Mouse (Mus musculus) adrenal gland, postnatal 10 days (tissue): Measurements from ENCODE around the gene Poldip3. TPM values are rescaled to one million over a fixed set of nuclear protein-coding genes. Genes with fewer than 3 reads are reported as not detected.
A peak's percentile ranks its signal among the peaks of the same experiment; 100 is the strongest.

ENCODE experiments used
- DNase-seq: peaks from one replicate; pipeline ENCODE4 v3.0.0; 2021; ENCODE audit warnings: mixed read lengths
- long read RNA-seq, 2 experiments: library from polyadenylated mRNA; stranded (forward); transcript quantifications; one replicate each; pipeline ENCODE4 v2.0.0; 2021
- total RNA-seq, 2 experiments: library from RNA; stranded (reverse); gene quantifications; 2 replicates each; pipeline ENCODE4 v1.2.3; 2021

Poldip3 gene
- 10 to 100 TPM; 85.1 to 90.9 TPM for total RNA-seq
- long read RNA-seq, experiment 1, transcript Poldip3-201 (9 exons, 3,299 nt): major isoform, 75 of 122 reads
- long read RNA-seq, experiment 1, transcript Poldip3-202 (8 exons, 3,157 nt): minor isoform, 13 of 122 reads
- long read RNA-seq, experiment 1, partial matches to known transcripts: 32 of 122 reads
- long read RNA-seq, experiment 1, other reads (novel, unspliced or antisense): 0 of 122 reads
- long read RNA-seq, experiment 2, transcript Poldip3-201 (9 exons, 3,299 nt): major isoform, 47 of 62 reads
- long read RNA-seq, experiment 2, partial matches to known transcripts: 3 of 62 reads
- long read RNA-seq, experiment 2, other reads (novel, unspliced or antisense): 8 of 62 reads

DNA sequence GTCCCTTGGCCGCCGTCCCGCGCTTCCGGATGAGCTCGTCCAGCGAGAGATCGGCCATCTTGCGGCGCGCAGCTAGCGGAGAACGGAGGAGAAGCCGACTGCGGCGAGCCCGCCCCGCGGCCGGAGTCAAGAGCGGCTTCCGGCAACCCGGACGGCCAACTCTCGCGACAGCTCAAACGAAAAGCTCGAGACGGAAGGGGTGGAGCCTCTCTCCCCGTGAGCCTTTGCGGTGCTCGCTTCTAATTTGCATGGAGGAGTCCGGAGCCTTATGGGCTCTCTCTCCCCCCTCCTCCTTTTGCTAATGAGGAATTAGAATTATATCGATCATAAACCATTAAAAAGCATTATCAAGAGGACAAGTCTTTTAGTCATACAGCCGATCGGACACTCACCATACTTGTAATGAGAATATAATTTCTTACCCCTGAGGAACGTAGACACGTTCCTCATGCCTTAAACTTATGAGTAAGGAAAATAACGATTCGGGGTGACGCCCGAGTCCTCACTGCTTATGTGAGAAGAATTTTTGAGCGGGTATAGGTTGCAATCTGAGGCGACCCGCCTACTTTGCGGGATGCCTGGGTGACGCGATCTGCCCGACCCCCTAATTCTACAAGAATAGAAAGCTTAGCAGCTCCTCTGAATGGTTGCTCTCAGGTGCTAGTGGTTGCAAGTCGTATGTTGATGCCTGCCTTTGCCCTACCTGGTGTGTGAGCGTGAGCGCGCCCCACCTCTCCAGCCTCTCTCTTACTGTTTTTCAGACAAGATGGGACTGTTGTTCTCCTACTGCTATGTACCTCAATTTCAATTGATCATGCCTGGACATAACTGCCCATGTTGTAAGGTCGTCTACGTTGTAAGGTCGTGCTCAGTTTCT lies at the start of gene Poldip3:
TSS of gene Poldip3 (minus strand) at position 189 of the 877 bp plus-strand sequence.
- DNase-seq: peak; percentile 98

DNA sequence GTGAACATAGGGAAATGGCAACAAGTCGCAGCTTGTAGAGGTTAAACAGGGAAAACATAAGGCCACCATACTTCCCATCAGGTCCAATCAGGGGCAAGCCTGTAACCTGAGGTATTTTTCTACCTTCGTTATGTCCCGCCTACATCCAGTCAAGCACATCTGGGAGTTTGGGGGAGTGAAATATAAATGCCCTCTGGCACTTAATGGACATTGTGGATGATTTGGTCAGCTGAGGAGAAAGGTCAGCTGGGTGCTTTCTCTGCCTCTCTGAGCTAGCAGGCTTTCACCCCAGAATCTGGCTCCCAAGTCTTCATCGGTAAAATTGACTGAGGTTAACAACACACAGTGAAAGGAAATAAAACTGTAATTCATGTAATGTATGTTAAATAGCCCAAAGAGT lies 44.2 kb upstream of the Poldip3 start:
- no peak for DNase-seq

DNA sequence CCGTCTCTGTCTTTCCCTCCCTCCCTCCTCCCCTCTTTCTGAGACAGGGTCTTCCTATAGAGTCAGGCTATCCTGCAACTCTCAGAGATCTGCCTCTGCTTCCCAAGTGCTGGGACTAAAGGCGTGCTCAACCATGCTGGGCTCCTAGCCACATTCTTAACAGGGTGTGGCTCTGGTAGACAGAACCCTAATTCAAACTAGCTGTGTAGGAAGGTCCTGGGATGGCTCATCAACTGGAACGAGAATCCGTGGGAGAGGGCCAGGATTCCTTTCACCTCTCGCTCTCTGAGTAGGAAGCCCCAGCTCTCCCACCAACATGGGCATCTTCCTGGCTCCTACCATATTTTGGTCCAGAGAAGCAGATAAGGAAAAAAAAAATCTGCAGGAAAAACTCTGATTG lies 33.2 kb upstream of the Poldip3 start:
- no peak for DNase-seq

DNA sequence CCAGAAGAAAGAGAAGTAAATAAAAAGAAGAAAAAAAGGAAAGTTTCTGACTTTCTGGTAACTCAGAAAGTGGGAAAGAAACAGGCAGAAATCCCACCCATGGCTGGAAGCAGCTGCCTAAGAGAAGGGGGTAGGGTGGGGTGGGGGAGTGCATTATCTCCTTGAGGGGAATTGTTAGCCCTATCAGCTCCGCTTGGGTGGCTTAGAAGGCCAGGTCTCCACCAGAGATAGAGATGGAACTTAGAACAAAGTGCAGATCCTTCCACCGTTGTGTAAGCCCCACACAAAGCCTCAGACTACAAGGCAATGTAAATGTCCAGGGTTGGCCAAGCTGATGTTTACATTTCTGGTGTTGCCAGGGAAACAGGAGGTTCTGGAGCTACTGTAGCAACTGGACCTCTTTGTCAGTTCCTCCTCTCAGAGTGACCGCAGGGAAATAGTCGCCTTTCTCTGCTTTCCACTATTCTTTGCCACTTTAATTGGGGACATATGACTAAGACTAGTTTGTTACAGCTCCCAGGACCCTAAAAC lies 32.7 kb upstream of the Poldip3 start:
- no peak for DNase-seq

DNA sequence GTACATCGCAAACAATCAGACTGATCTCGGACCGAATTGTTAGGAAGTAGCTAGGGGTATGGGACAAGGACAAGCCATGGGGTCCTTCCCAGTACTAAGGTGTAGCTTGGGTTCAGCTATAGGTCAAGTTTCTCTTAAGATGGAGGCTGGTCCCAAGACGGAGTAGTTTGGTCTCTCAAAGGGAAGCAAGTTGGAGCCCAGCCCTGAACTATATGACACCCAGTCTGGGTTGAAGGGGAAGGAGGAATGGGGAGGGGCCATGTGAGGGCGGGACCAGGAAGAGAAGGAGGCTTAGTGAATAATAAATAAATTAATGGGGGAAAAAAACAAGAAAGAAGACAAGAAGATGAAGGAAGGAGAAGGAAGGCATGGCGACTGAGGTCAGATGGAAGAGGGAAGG lies 30.8 kb upstream of the Poldip3 start:
- DNase-seq: no peak

DNA sequence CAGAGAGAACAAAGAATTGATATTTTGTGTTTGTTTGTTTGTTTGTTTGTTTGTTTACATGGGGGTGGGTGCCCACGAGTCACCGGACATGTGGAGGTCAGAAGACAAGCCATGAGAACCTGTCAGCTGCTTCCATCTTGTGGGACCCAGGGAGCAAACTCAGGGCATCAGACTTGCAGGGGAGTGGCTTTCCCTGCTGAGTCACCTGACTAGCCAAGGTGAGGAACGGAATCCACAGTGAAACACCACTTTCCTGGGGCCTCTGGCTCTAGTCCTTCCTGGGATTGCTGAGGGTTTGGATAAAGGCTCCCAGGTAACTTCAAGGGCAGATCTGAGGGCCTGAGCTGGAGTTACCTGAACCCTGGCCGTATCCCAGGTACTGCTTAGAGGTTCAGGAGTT lies 27.5 kb upstream of the Poldip3 start:
- DNase-seq: no peak

DNA sequence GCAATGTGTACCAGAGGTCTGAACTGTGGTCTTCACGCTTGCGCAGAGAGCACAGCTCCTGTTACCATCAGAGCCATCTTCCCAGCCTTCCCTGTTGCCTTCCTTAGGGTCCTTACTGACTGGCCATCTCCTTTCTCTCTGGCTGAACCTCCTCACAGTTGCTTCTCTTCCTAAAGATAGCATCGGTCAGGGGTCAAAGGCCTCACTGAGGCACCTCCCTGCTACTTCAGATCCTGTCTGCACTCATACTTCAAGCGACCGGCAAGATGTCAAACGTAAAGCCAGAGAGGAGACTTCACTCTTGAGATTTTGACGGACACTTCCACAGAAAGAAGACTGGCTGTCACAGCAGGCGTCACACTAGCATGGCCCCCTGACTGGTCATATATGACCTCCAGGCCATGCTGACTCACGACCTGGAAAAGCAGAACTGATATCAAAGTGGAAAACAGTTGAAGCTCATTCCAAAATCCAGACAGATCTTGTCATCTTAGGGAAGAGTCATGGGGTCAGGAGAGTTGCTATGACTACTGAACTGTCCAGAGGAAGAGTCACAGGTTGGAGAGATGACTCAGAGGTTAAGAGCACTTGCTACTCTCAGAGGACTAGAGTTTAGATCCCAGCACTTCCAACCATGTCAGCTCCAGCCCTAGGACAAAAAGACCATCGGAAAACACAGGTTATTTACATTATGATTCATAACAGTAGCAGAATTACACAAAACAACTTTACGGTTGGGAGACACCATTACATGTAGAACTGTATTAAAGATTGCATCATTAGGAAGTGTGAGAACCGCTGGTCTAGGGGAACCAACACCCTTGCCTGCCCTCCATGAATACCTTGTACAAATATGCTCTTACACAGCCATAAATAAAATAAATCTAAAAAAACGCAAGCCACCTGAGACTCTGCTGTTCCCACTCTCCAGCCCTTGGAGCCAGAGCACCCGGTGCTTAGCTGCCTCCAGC lies 25.0 kb upstream of the Poldip3 start:
- DNase-seq: no peak

DNA sequence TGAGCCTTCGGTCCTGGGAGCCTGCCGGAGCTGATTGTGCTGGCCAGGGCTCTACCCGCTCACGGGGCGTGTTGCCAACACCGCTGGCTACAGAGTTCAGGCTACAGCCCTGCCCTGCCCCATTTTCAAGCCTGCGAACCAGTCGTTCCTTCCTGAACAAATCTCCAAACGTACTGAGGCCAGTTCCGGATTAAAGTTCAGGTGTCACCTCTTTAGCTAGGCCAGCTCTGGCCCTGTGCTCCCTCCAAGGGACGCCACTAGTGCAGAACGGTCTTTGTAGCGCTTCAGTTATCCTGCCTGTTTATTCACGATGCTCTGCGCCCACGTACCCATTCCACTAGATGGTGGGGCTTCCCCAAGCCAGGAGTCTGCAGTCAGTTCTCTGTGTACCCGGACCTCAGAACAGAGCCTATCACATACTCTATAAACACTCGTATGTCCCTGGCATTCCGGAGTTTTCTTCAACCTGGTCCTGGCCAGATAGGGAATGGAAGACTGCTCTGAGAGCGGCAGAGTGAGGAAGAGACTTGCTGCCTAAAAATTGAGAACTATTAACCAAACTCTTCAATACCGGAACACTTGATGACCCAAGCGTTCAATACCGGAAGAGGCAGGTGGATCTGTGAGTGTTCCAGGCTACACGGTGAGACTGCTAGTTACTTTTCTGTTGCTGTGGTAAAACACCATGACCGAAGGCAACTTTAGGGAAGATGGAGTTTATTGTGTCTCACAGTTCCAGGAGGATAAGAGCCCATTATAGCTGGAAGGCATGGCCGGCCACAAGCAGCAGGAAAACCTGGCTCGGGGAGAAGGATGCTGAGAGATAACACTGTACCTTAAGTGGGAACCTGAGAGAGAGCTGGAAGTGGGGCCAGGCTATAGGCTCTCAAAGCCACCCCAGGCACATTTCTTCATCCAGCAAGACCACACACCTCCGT lies 23.6 kb upstream of the Poldip3 start, which contains the start of gene Cyb5r3:
TSS of gene Cyb5r3 (minus strand) at position 101 of the 938 bp plus-strand sequence.
- no peak for DNase-seq

DNA sequence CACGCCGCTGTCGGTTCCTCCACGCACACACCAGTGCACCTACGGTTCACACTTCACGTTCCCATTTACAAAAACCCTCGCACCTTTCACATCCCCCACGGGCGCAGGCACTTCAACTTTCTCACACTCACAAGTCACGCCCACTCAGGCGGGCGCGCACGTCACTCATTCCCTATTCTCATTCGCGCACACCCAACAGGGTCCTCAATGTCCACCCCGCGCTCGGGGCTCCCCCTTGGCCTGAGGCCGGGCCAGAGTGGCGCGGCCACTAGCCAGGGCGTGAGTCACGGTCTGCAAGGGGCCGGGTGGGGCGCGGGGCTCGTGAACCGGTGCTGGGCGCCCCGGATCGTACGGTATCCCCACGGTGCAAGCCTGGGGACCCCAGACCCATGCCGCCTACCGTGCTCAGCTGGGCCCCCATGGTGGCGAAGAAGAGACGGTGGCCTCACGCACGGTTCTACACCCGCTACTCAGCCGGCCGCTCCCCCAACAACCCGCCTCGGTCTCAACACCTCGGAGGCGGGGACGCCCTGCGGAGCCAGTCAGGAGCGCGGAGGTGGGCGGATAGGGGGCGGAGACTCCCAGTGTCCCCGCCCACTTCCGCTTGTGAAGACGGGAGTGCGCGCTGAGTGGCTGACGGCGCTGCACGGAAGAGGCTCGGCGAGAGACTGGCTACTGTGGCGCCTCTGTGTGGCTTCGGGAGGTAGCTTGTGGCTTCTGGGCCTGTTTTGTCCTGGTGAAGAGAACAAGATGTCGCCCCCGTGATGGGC lies 22.7 kb upstream of the Poldip3 start:
- peak; percentile 97 for DNase-seq

DNA sequence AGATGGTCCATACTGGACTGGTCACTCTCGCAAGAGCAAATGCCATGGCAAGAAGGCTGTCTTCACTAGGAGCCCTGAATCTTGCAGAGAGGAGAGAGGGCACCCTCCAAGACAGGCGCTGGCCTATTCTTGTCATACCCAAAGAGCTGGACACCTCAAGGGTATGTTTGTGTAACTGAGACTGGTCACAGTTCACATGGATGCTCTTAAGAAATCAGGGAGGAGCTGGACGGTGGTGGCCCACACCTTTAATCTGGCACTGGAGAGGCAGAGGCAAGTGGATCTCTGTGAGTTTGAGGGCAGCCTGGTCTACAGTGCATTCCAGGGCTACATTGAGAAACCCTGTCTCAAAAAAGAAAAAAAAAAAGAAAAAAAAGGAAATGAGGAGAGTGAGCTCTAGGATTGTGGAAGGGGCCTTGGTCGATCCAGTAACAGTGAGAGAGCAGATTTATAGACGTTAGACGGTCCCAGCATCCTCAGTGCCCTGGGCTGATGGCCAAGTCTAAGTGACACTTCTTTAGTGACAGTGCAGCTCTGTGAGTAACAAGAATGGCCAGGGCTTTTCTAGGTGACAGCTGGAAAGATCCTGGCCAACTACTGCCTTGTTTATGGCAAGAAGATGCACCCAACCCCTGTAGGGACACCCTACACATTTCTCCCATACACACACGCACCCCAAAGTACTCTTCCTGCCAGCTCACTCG lies 21.9 kb upstream of the Poldip3 start:
- peak; percentile 63 for DNase-seq

DNA sequence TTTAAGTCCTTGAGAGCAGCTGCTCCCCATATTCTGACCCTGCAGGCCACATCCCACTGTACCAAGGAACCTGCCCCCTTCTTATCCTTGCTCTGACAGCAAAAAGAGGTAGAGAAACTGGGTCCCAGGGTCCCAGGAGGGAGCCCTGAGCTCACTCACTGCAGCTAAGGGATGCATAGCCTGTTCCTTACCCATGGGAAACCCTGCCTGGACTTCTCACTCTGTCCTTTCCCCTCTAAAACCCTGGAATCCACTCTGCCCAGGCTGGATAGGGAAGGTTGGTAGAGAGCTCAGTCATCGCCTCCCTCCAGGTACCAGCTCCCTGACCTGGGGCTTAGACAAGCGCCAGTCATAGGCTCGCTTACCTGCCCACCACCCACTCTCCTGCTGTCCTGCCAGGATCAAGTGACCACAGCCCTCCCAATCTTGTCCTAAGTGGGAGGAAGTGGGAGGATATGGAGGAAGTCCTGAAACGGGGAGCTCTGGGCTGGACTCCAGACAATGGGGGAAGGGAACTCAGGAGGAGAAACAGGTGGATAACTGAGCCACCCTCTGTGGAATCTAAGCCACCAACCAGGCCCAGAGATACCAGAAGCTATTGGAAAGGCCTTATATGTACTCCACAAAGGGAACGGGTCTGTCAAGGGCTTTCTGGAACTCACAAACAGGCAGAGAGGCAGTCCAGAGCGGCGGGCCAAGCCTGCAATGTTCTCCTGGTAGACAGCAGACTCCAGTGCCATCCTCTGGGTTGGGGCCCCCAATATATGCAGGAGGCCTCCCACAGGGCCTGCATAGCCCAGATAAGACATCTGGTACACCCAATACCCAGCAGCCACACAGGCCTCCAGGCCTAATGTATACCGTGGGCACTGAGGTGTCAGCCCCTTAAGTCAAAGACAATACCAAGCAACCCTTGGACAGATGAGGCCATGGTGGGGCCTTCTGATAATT lies 20.9 kb upstream of the Poldip3 start:
- DNase-seq: no peak

DNA sequence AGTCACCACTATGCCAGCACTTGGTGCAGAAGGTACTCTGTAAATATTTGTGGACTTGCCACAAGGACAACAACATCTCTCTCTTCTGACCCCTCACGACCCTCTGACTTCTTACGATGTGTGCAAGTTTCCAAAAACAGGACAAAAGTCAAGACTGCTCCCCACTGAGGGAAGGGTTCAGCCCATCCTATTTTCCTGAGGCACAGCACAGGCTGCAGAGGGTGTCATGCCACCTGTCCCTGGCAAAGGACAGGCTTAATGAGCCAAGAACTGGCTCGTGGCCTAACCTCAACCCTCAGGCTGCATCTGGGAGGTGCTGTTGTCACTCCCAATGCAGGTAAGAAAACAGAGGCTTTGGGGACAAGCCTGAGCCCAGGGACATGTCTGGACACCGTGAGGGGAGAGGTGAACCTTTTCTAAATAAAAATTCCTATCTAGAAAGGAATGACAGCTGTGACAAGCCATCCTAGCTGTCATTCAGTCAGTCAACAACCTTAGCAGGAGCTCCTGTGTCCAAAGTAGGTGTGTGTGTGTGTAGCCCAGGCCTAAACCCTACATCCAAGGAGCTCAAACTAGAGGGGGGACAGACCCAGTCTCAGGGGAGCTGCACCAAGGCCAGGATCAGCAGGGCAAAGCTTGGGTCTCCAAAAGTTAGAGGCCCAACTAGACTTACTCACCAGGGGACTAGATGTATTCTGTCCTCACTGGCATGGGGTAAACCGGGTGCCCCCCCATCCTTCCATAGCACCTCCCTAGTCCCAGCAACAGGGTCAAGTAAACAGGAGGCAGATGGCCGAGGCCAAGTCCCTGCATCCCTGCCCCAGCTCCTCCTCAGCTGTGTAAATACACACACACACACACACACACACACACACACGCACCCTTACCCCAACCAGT lies 19.9 kb upstream of the Poldip3 start:
- no peak for DNase-seq

DNA sequence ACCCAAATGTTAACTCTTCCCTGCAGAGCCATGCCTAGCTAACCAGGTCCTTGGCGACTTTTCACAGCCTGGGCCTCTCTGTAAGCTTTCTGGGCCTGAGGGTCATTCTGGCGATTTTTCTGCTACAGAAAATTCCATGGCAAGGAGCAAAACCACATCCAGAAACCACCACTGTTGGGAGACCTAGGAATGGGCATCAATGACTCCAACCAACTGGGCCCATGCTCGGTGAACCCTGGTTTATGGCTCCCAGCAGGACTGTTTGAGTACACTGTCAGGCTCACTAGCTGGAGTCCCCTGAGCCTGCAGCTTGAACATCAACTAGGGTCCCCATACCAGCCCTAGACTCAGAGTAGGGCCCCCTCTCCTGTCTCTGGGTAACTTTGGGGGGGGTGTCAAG lies 19.1 kb upstream of the Poldip3 start:
- no peak for DNase-seq

DNA sequence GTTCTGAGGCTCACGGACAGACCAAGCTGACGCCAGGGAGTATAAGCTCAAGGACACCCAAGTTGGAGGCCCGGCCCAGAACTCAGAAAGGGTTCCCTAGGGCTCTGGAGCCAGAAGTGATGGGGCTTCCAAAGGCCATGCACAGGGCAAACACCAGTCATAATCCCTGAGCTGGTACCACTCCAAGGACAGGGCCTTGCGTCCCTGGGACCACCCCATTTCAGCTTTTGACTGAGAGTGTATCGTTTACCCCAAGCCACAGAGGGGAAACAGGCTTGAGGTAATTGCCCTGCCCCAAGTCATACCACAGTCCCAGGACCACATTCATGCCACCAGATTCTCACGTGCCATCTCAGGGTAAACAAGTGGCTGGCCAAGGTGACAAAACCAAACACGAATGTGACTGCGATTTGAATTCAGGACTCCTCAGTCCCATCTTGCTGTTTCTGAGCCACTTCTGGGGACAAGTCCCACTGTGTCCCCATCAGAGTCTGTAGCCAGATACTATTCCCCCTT lies 18.4 kb upstream of the Poldip3 start:
- DNase-seq: no peak

DNA sequence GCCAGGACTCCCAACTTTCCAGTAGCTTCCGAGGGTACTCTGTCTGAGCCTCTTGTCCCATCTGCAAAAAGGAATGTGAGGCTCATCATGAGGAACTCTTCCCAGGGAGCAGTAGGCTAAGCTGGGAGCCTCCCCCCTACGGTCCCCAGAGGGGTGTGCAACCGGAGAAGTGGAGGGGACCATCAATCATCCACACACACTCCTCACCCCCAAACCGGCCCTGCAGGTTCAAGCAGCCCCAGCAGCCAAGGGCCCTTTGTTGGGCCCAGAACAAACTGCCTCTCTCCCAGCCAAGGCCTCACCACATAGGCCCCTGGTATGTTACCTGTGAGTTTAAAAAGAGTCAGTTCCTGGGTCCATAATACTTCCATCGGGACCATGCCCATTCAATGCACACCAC lies 17.9 kb upstream of the Poldip3 start:
- DNase-seq: no peak

DNA sequence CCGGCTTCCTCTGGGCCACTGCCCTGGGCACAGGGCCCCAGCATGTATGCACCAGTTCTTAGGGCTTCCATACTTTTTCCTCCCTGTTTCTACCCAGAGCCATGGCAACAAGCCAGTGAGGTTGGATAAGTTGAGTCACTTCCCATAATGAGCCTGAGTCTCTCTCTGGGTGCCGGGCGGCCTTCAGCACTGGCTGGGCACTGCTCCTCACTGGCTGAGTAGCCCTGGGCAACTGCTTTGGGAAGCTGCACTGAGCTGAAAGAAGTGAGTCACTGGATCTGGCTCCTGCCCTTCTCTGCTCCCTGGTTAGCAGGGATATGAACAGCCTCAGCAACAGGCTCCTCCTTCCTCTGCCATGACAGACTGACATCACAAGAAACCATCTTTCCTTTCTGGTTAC lies 17.5 kb upstream of the Poldip3 start:
- DNase-seq: peak; percentile 74
